19 mouse cellular contexts compared by ENCODE assay signal in the genomic region with DNA sequence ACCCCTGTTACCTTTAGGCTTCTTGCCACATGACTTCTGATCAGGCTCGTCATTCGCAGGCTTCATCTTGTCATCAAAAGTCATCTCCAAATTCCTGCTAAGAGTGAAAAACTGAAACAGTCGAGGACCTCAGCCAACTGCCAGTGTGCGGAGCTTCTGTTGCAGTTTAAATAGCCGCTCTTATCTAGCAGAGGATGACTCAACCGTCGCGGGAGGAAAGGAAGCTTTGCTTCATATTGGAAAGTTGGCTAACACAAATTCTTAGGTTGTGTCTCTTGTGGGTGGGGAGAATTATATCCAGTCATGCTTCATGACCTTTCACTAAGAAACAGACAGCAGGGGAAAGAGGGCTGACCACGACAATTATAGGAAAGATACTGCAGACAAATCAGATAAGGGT. TPM values are rescaled to one million over a fixed set of nuclear protein-coding genes. Genes with fewer than 3 reads are reported as not detected.
A peak's percentile ranks its signal among the peaks of the same experiment; 100 is the strongest.
DNase-seq lines count a peak whose midpoint lies in the region; ATAC-seq and TF ChIP-seq lines count a peak whose summit lies in the region.
"Had no signal": no experiment of that assay in that cellular context is flagged by ENCODE, and none has a peak within 500 bp of the region (broad histone marks: within the 10 kb centered on the region; RNA-seq: fewer than 3 reads in every experiment).

Olr1 (minus strand) TSS at position 142 of the 400 bp plus-strand sequence.

- no peak for ATAC-seq in liver, postnatal 0 days
- no peak for ATAC-seq in liver, embryonic 12.5 days
- peak; percentile 93 for ATAC-seq in megakaryocyte progenitor cell, adult 5-6 weeks (replicated peaks; ENCODE audit: poor library complexity)
- ATAC-seq in hindbrain, embryonic 16.5 days, result no peak

- no peak for TF ChIP-seq CTCF in liver, postnatal 0 days (IDR thresholded peaks at IDR 0.05; ENCODE audit: low read depth)

- WGBS in liver, postnatal 0 days (ENCODE audit: insufficient replicate concordance), result 49% methylated on average over 9 of the region's 9 CpGs
- 26% methylated on average over 9 of the region's 9 CpGs for WGBS in liver, embryonic 12.5 days (ENCODE audit: insufficient replicate concordance)
- 87% methylated on average over 9 of the region's 9 CpGs for WGBS in hindbrain, embryonic 16.5 days

- H3K4me1 ChIP-seq in liver, postnatal 0 days (ENCODE audit: insufficient read depth), result peaks cover 7% of the 10 kb centered on the region
- H3K4me1 ChIP-seq in liver, embryonic 12.5 days, result no peaks in the 10 kb centered on the region
- no peaks in the 10 kb centered on the region for H3K4me1 ChIP-seq in hindbrain, embryonic 16.5 days (ENCODE audit: control insufficient read depth, insufficient read depth, low read depth, low read length)
- H3K4me1 ChIP-seq: liver, embryonic 15.5 days; neural tube, embryonic 15.5 days had no signal

- H3K27ac ChIP-seq in liver, postnatal 0 days (ENCODE audit: low read depth), result no peak within 1 kb of the TSS
- no peak within 1 kb of the TSS for H3K27ac ChIP-seq in liver, embryonic 12.5 days
- no peak within 1 kb of the TSS for H3K27ac ChIP-seq in hindbrain, embryonic 16.5 days (ENCODE audit: low read depth, low read length)
- H3K27ac ChIP-seq: limb, embryonic 12.5 days; liver, embryonic 15.5 days; neural tube, embryonic 15.5 days had no signal

- no peak for TF ChIP-seq EP300 in liver, postnatal 0 days (IDR thresholded peaks at IDR 0.05; ENCODE audit: low read depth)

- H3K36me3 ChIP-seq in liver, postnatal 0 days (replicated peaks; ENCODE audit: insufficient read depth, low read length), result no peaks in the 10 kb centered on the region
- H3K36me3 ChIP-seq in liver, embryonic 12.5 days, result no peaks in the 10 kb centered on the region
- H3K36me3 ChIP-seq in hindbrain, embryonic 16.5 days (ENCODE audit: control insufficient read depth, insufficient read depth, low read length), result no peaks in the 10 kb centered on the region
- H3K36me3 ChIP-seq: limb, embryonic 12.5 days; liver, embryonic 15.5 days; neural tube, embryonic 15.5 days had no signal

- DNase-seq in liver, postnatal 0 days, result no peak
- DNase-seq in 416B (ENCODE audit: low read depth), result peak; percentile 97
- peak; percentile 76 for DNase-seq in adipocyte (ENCODE audit: low spot score)
- DNase-seq in ovary, adult 18-20 months (ENCODE audit: low spot score), result no peak
- DNase-seq: cerebellum, adult 11 months; cerebellum, postnatal 25 days; gastrocnemius, postnatal 36 days; heart, postnatal 4 days; thymus, adult 18-20 months had no signal

- H3K27me3 ChIP-seq in liver, postnatal 0 days (ENCODE audit: insufficient read depth, low read length), result no peaks in the 10 kb centered on the region
- no peaks in the 10 kb centered on the region for H3K27me3 ChIP-seq in liver, embryonic 12.5 days (replicated peaks)
- no peaks in the 10 kb centered on the region for H3K27me3 ChIP-seq in hindbrain, embryonic 16.5 days (replicated peaks; ENCODE audit: control insufficient read depth, insufficient read depth, low read length)
- H3K27me3 ChIP-seq: limb, embryonic 12.5 days; liver, embryonic 15.5 days; neural tube, embryonic 15.5 days had no signal

- H3K9ac ChIP-seq in liver, postnatal 0 days (replicated peaks), result no peak within 1 kb of the TSS
- H3K9ac ChIP-seq in liver, embryonic 12.5 days, result no peak within 1 kb of the TSS
- H3K9ac ChIP-seq in hindbrain, embryonic 16.5 days (ENCODE audit: low read depth, low read length), result no peak within 1 kb of the TSS
- H3K9ac ChIP-seq: limb, embryonic 12.5 days; liver, embryonic 15.5 days; neural tube, embryonic 15.5 days had no signal

- peak within 1 kb of the TSS; percentile 11 for H3K4me3 ChIP-seq in liver, postnatal 0 days (ENCODE audit: low read depth, low read length)
- H3K4me3 ChIP-seq in liver, embryonic 12.5 days, result no peak within 1 kb of the TSS
- H3K4me3 ChIP-seq in hindbrain, embryonic 16.5 days (ENCODE audit: low read length), result no peak within 1 kb of the TSS
- H3K4me3 ChIP-seq: limb, embryonic 12.5 days; neural tube, embryonic 15.5 days had no signal

- H3K9me3 ChIP-seq in liver, postnatal 0 days (ENCODE audit: low read length), result peaks cover 8% of the 10 kb centered on the region; the same call in 1 of the 2 replicates
- no peaks in the 10 kb centered on the region for H3K9me3 ChIP-seq in liver, embryonic 12.5 days (replicated peaks)
- no peaks in the 10 kb centered on the region for H3K9me3 ChIP-seq in hindbrain, embryonic 16.5 days (ENCODE audit: control insufficient read depth, low read length)
- H3K9me3 ChIP-seq: liver, embryonic 15.5 days had no signal

- H3K4me2 ChIP-seq in liver, postnatal 0 days (ENCODE audit: low read depth, low read length), result 0 out of 2 replicates have a peak within 1 kb of the TSS, but pooled peaks have one; percentile 18
- H3K4me2 ChIP-seq in liver, embryonic 12.5 days, result no peak within 1 kb of the TSS
- no peak within 1 kb of the TSS for H3K4me2 ChIP-seq in hindbrain, embryonic 16.5 days (ENCODE audit: low read length)
- H3K4me2 ChIP-seq: heart, embryonic 11.5 days; limb, embryonic 12.5 days; liver, embryonic 15.5 days; neural tube, embryonic 15.5 days had no signal

RNA-seq across cellular contexts. Expression of gene Olr1, which starts in this region (rescaled TPM):
- polyA plus RNA-seq in liver, postnatal 0 days (2015; fragmentation: Nextera tagmentation; extraction: Ambion mirVana), result 0.56 and 0.70 TPM in 2 replicates
- polyA plus RNA-seq in liver, embryonic 12.5 days (2016; fragmentation: Nextera tagmentation; extraction: Ambion mirVana), result 0.74 and 0.83 TPM in 2 replicates
- total RNA-seq in megakaryocyte progenitor cell, adult 5-6 weeks (2015), result 31.6 and 33.4 TPM in 2 replicates
- 17.3 and 51.7 TPM in 2 replicates for total RNA-seq in megakaryocyte progenitor cell, adult 5-6 weeks (2017)
- not detected in 2 replicates for polyA plus RNA-seq in hindbrain, embryonic 16.5 days (2015; fragmentation: Nextera tagmentation; extraction: Ambion mirVana)
- total RNA-seq: gastrocnemius, postnatal 36 days; layer of hippocampus, adult 8-10 months had no signal
- polyA plus RNA-seq: intestine, embryonic 14.5 days; kidney, embryonic 16.5 days; limb, embryonic 12.5 days had no signal

Comparison
In these comparisons a context has a peak if more than half of its experiments do, and no peak if none do; other contexts are left out.
1. DNase-seq: peak in 416B (single experiment) and adipocyte (single experiment); none in liver, postnatal 0 days (single experiment) and ovary, adult 18-20 months (single experiment).